Mouse (Mus musculus) stomach, embryonic 16.5 days (tissue): ENCODE measurements around the gene Rfxank. TPM values are rescaled to one million over a fixed set of nuclear protein-coding genes. Genes with fewer than 3 reads are reported as not detected.

Source experiments
- ATAC-seq: fragments of 200-750 bp; cut with Nextera tagmentation; 2 replicates; pipeline ENCODE4 v1.8.0; 2017; ENCODE audit warnings: moderate number of reproducible peaks, moderate TSS enrichment; ENCODE audit not compliant: insufficient read depth, low FRiP score
- H3K27ac ChIP-seq: fragments of 300-500 bp; sonication (generic); 2 replicates; pipeline ENCODE4 v1.5.1; 2014; ENCODE audit warnings: low read length
- H3K27me3 ChIP-seq: fragments of 300-500 bp; sonication (generic); 2 replicates; pipeline ENCODE4 v1.6.1; 2014; ENCODE audit warnings: low read length, control low read depth, mixed read lengths; ENCODE audit not compliant: control insufficient read depth, insufficient read depth
- H3K36me3 ChIP-seq: fragments of 300-500 bp; sonication (generic); 2 replicates; pipeline ENCODE4 v1.6.1; 2014; ENCODE audit warnings: low read length; ENCODE audit not compliant: control insufficient read depth, insufficient read depth
- H3K4me1 ChIP-seq: fragments of 300-500 bp; sonication (generic); 2 replicates; pipeline ENCODE4 v1.6.1; 2014; ENCODE audit warnings: low read length, control low read depth, mixed read lengths; ENCODE audit not compliant: control insufficient read depth, insufficient read depth
- H3K4me2 ChIP-seq: fragments of 300-500 bp; sonication (generic); 2 replicates; pipeline ENCODE4 v1.6.1; 2014; ENCODE audit warnings: low read depth, low read length, mixed read lengths
- H3K4me3 ChIP-seq: fragments of 300-500 bp; sonication (generic); replicated peaks from 2 replicates; pipeline ENCODE4 v1.5.1; 2014; ENCODE audit warnings: mild to moderate bottlenecking, low read length
- H3K9ac ChIP-seq: fragments of 300-500 bp; sonication (generic); 2 replicates; pipeline ENCODE4 v1.6.1; 2014; ENCODE audit warnings: low read length
- H3K9me3 ChIP-seq: fragments of 300-500 bp; sonication (generic); replicated peaks from 2 replicates; pipeline ENCODE4 v1.6.1; 2016; ENCODE audit warnings: low read length, control low read depth; ENCODE audit not compliant: control insufficient read depth
- WGBS: fragments of 180-500 bp; shearing (Covaris S2); extraction: QIAGEN DNeasy Blood & Tissue Kit; methylation state at CpG from one replicate; pipeline ENCODE4 v1.1.7; 2014; 5-methylcytosine and 5-hydroxymethylcytosine counted together
- polyA plus RNA-seq: library from polyadenylated mRNA; unstranded; fragments of >200 nt; fragmentation: Nextera tagmentation; extraction: Ambion mirVana; gene quantifications from 2 replicates; pipeline ENCODE4 v1.2.1, GENCODE M21; 2015

The Rfxank gene
- polyA plus RNA-seq, 1 experiment from 2014 or later = 14.5 TPM

DNA sequence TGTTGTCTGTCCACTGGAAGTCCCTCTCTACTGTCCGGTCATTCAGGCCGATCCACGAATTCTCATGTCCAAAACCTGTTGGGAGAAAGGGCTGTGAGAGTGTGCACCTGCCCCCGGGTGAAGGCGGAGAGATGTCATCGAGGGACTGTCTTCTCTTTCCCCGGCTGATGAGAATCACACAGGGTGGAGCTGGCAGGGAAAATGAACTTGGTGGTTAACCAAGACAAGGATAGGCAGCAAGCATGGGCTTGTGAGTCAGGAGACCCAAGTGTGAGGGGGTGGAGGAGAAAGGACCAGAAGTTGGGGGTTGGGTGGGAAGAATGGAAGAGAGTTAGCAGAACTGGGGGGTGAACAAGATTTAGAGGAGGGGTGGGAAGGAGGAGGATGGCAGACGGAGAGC is 38.7 kb downstream of the Rfxank start:
- WGBS = 80% methylated on average over 8 of the region's 8 CpGs
- H3K4me3 ChIP-seq = no peak overlapping the region
- no peak for ATAC-seq

DNA sequence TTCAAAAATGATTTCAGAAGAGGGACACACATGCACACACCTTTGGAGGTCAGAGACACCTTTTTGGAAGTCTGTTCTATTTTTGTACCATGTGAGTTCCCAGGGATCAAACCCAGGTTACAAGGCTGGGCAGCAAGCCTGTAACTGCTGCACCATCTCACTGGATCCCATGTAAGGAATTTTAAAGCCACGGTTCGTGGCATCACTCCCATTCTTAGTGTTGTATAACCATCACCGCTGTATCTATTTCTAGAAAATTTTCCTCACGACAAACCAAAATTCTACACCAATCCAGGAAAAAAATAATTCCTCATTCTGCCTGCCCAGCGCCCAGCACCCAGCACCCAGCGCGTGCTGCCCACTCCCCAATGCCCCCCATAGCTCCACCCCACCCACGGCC is 39.7 kb downstream of the Rfxank start:
- Histone ChIP-seq H3K4me2 (no peak overlapping the region), H3K9ac (no peak overlapping the region), H3K4me3 (no peak overlapping the region), H3K9me3 (no peaks in the 10 kb centered on the region), H3K27me3 (no peaks in the 10 kb centered on the region), H3K4me1 (no peaks in the 10 kb centered on the region), H3K27ac (no peak overlapping the region), H3K36me3 (no peaks in the 10 kb centered on the region)
- no peak for ATAC-seq
- 64% methylated on average over 8 of the region's 8 CpGs for WGBS

More for the DNA sequence above, 38.7 kb downstream of the Rfxank start:
- no peaks in the 10 kb centered on the region for H3K4me1 ChIP-seq
- no peaks in the 10 kb centered on the region for H3K9me3 ChIP-seq
- no peak overlapping the region for H3K9ac ChIP-seq
- H3K36me3 ChIP-seq = no peaks in the 10 kb centered on the region
- no peak overlapping the region for H3K27ac ChIP-seq
- no peaks in the 10 kb centered on the region for H3K27me3 ChIP-seq
- H3K4me2 ChIP-seq = no peak overlapping the region

- H3K4me3 ChIP-seq = no peak overlapping the region
- no peak overlapping the region for H3K4me2 ChIP-seq
- H3K4me1 ChIP-seq = no peaks in the 10 kb centered on the region
- no peaks in the 10 kb centered on the region for H3K36me3 ChIP-seq
- H3K27ac ChIP-seq = no peak overlapping the region
- 57% methylated on average over 8 of the region's 8 CpGs for WGBS
- peaks cover 29% of the 10 kb centered on the region for H3K27me3 ChIP-seq
- ATAC-seq = no peak
- H3K9me3 ChIP-seq = no peaks in the 10 kb centered on the region
- H3K9ac ChIP-seq = no peak overlapping the region
Observed at GRCm38 (mm10) chr8:70092786-70093185, 46.2 kb downstream of the Rfxank start.

- Histone ChIP-seq H3K4me3 (no peak overlapping the region), H3K9me3 (no peaks in the 10 kb centered on the region), H3K4me1 (peaks cover 2% of the 10 kb centered on the region; the same call in 1 of the 2 replicates), H3K27ac (no peak overlapping the region), H3K9ac (no peak overlapping the region), H3K4me2 (no peak overlapping the region), H3K27me3 (peaks cover 61% of the 10 kb centered on the region), H3K36me3 (no peaks in the 10 kb centered on the region)
- ATAC-seq = no peak
- WGBS = 56% methylated on average over 9 of the region's 9 CpGs
Observed at GRCm38 (mm10) chr8:70089296-70089960, 49.5 kb downstream of the Rfxank start.

DNA sequence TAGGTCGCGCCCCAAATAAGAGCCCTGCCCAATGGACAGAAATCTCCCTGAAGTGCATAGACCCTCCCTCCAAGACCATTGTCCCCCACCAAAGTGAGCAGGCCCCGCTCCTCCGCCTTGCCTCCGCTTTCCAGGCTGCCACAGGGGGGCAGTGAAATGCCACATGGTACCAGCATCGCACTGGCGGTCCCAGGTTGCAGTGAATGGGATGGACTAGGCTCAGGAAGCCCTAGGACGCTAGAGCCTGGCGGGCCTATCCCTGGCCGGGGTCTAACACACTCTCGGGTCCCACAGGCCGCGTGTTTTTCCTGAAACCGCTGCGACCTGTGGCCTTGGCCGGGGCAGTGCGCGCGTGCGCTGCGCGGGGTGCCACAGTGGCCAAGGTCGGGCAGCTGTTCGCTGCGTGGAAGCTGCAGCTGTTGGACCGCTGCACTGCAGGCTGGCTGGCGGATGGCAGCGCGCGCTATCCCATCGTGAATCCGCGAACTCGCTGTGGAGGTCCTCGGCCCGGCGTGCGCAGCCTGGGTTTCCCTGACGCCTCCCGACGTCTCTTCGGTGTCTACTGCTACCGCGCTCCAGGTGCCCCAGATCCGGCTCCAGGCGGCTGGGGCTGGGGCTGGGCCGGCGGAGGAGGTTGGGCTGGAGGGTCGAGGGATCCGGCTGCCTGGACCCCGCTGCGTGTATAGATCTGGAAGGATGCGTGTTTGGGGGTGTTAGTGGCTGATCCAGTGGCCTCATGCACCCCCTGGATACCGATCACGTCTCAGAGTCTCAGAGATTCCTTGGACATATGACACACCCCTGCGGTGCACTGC is 50.9 kb downstream of the Rfxank start:
- WGBS = 3% methylated on average over 56 of the region's 56 CpGs
- H3K4me3 ChIP-seq = peak overlapping the region; percentile 36
- H3K9ac ChIP-seq = no peak overlapping the region
- no peaks in the 10 kb centered on the region for H3K9me3 ChIP-seq
- peaks cover 74% of the 10 kb centered on the region for H3K27me3 ChIP-seq
- peak; percentile 52; the same call in 1 of the 2 replicates for ATAC-seq
- peak overlapping the region; percentile 48 for H3K4me2 ChIP-seq
- no peaks in the 10 kb centered on the region for H3K36me3 ChIP-seq
- no peak overlapping the region for H3K27ac ChIP-seq
- H3K4me1 ChIP-seq = peaks cover 13% of the 10 kb centered on the region

GRCm38 (mm10) chr8:70087237-70087636 is 51.7 kb downstream of the Rfxank start:
- Histone ChIP-seq H3K9me3 (no peaks in the 10 kb centered on the region), H3K27ac (no peak overlapping the region), H3K27me3 (peaks cover 81% of the 10 kb centered on the region), H3K36me3 (no peaks in the 10 kb centered on the region), H3K4me1 (peaks cover 13% of the 10 kb centered on the region), H3K4me3 (no peak overlapping the region), H3K9ac (no peak overlapping the region), H3K4me2 (no peak overlapping the region)
- 4% methylated on average over 7 of the region's 7 CpGs for WGBS
- ATAC-seq = no peak; the same call in 1 of the 2 replicates

DNA sequence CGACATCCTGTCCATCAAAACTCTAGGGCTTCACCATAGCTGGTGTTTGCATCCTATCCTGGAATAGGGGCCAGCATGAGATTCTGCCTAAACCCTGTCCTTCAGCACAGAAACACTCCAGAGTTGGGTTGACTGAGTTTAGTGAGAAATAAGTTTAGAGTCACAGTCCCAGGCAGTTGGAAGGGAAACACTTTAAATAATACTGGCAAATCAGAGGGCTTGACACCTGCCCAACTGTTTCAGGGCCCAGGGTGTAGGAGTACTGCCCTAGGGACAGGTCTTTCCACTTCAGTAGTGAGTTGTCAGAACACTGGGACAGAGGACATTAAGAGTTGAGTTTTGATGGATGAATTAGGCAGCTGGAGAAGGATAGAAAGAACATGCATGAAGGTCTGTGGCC is 52.8 kb downstream of the Rfxank start:
- Histone ChIP-seq H3K4me1 (peaks cover 13% of the 10 kb centered on the region), H3K36me3 (no peaks in the 10 kb centered on the region), H3K27me3 (peaks cover 83% of the 10 kb centered on the region), H3K4me3 (no peak overlapping the region), H3K9ac (no peak overlapping the region), H3K27ac (no peak overlapping the region), H3K4me2 (no peak overlapping the region), H3K9me3 (no peaks in the 10 kb centered on the region)
- 28% methylated on average over 1 of the region's 1 CpGs for WGBS
- no peak for ATAC-seq

DNA sequence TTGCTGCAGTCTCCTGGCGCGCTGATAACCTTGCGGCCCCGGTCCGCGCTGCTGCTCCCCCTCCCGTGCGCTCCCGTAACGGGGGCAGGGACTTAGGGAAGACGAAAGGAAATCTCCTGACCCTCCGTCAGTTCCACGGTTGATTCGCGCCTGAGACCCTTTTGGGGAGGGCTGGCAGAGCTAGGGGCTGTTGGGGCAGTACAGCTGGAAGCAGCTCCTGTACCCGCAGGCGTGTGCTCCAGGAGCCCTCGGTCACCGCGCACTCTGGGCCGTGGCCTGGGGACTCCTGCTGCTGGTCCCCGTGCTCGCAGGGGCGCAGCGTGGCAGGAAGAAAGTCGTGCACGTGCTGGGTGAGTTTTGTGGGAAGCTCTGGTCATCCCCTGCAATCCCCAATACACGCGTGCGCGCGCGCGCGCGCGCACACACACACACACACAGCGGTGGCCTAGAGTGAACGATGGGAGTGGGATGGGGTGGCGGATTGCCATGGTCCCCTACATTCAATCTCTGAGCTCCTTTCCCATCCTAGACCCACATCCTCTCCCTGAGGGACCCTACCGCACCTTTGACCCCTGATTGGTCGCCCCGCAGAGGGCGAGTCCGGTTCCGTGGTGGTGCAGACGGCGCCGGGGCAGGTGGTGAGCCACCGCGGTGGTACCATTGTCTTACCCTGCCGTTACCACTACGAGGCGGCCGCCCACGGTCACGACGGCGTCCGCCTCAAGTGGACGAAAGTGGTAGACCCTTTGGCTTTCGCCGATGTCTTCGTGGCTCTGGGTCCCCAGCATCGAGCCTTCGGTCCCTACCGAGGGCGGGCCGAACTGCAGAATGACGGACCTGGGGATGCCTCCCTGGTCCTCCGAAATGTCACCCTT is 54.5 kb downstream of the Rfxank start:
- WGBS = 2% methylated on average over 71 of the region's 71 CpGs
- Histone ChIP-seq H3K27me3 (peaks cover 75% of the 10 kb centered on the region), H3K9ac (peak overlapping the region; percentile 49; the same call in 1 of the 2 replicates)

More for the DNA sequence above, 54.5 kb downstream of the Rfxank start:
- Histone ChIP-seq H3K27ac (no peak overlapping the region), H3K4me2 (peak overlapping the region; percentile 67), H3K9me3 (no peaks in the 10 kb centered on the region), H3K4me1 (peaks cover 13% of the 10 kb centered on the region), H3K4me3 (peak overlapping the region; percentile 42), H3K36me3 (no peaks in the 10 kb centered on the region)
- no peak for ATAC-seq
